Mouse (Mus musculus): Measurements from ENCODE around the gene Sox12. TPM values are rescaled to one million over a fixed set of nuclear protein-coding genes. Genes with fewer than 3 reads are reported as not detected.

Gene Sox12
- polyA plus RNA-seq, 1 experiment, result 12.1 TPM

GRCm38 (mm10) chr2:152399122-152399542 is 1.3 kb upstream of the Sox12 start:
- no peak overlapping the region for H3K27ac ChIP-seq (ENCODE audit: insufficient read depth, low read length)
- H3K4me1 ChIP-seq (ENCODE audit: control insufficient read depth, insufficient read depth, low read length), result 0 out of 2 replicates have a peak, but pooled peaks cover 8% of the 10 kb centered on the region
- no peaks in the 10 kb centered on the region for H3K27me3 ChIP-seq (ENCODE audit: control insufficient read depth, insufficient read depth, low read length)
- 12% methylated on average over 13 of the region's 13 CpGs for WGBS
- TF ChIP-seq POLR2A (IDR thresholded peaks at IDR 0.05; ENCODE audit: borderline replicate concordance, insufficient read depth, low read length) (no peak), CTCF (IDR thresholded peaks at IDR 0.05; ENCODE audit: borderline replicate concordance, insufficient read depth, low read depth, low read length) (no peak)
- H3K4me3 ChIP-seq (replicated peaks; ENCODE audit: insufficient read depth, low read depth, low read length), result peak overlapping the region; percentile 67
- no peak for DNase-seq

GRCm38 (mm10) chr2:152398691-152399090 is 828 bp upstream of the Sox12 start:
- no peak for TF ChIP-seq CTCF (IDR thresholded peaks at IDR 0.05; ENCODE audit: borderline replicate concordance, insufficient read depth, low read depth, low read length)
- TF ChIP-seq POLR2A (IDR thresholded peaks at IDR 0.05; ENCODE audit: borderline replicate concordance, insufficient read depth, low read length), result peak; percentile 16; the same call in 1 of the 2 replicates
- WGBS, result under 1% methylated on average over 38 of the region's 38 CpGs
- no peaks in the 10 kb centered on the region for H3K27me3 ChIP-seq (ENCODE audit: control insufficient read depth, insufficient read depth, low read length)
- peak; percentile 81 to 87 for DNase-seq
- peak overlapping the region; percentile 67 for H3K4me3 ChIP-seq (replicated peaks; ENCODE audit: insufficient read depth, low read depth, low read length)
- H3K27ac ChIP-seq (ENCODE audit: insufficient read depth, low read length), result peak overlapping the region; percentile 35; the same call in 1 of the 2 replicates
- 0 out of 2 replicates have a peak, but pooled peaks cover 8% of the 10 kb centered on the region for H3K4me1 ChIP-seq (ENCODE audit: control insufficient read depth, insufficient read depth, low read length)

- TF ChIP-seq POLR2A (IDR thresholded peaks at IDR 0.05; ENCODE audit: borderline replicate concordance, insufficient read depth, low read length), result no peak
- TF ChIP-seq CTCF (IDR thresholded peaks at IDR 0.05; ENCODE audit: borderline replicate concordance, insufficient read depth, low read depth, low read length), result no peak
- under 1% methylated on average over 76 of the region's 77 CpGs for WGBS
- 0 out of 2 replicates have a peak, but pooled peaks cover 8% of the 10 kb centered on the region for H3K4me1 ChIP-seq (ENCODE audit: control insufficient read depth, insufficient read depth, low read length)
Measured at GRCm38 (mm10) chr2:152397004-152397589, 766 bp downstream of the Sox12 start.

GRCm38 (mm10) chr2:152396110-152397003 is 1.5 kb downstream of the Sox12 start:
- H3K4me1 ChIP-seq (ENCODE audit: control insufficient read depth, insufficient read depth, low read length), result 0 out of 2 replicates have a peak, but pooled peaks cover 8% of the 10 kb centered on the region
- DNase-seq, result peak; percentile 58 to 65
- no peaks in the 10 kb centered on the region for H3K27me3 ChIP-seq (ENCODE audit: control insufficient read depth, insufficient read depth, low read length)
- TF ChIP-seq POLR2A (IDR thresholded peaks at IDR 0.05; ENCODE audit: borderline replicate concordance, insufficient read depth, low read length), result no peak
- no peak for TF ChIP-seq CTCF (IDR thresholded peaks at IDR 0.05; ENCODE audit: borderline replicate concordance, insufficient read depth, low read depth, low read length)
- 1% methylated on average over 44 of the region's 46 CpGs for WGBS
- peak overlapping the region; percentile 78 for H3K4me3 ChIP-seq (replicated peaks; ENCODE audit: insufficient read depth, low read depth, low read length)
- peak overlapping the region; percentile 19; the same call in 1 of the 2 replicates for H3K27ac ChIP-seq (ENCODE audit: insufficient read depth, low read length)

More at GRCm38 (mm10) chr2:152397004-152397589, 766 bp downstream of the Sox12 start:
- H3K4me3 ChIP-seq (replicated peaks; ENCODE audit: insufficient read depth, low read depth, low read length), result peak overlapping the region; percentile 78
- no peaks in the 10 kb centered on the region for H3K27me3 ChIP-seq (ENCODE audit: control insufficient read depth, insufficient read depth, low read length)
- DNase-seq, result peak; percentile 57 to 67
- H3K27ac ChIP-seq (ENCODE audit: insufficient read depth, low read length), result peak overlapping the region; percentile 71

- Histone ChIP-seq H3K27me3 (ENCODE audit: control insufficient read depth, insufficient read depth, low read length) (no peaks in the 10 kb centered on the region), H3K27ac (ENCODE audit: insufficient read depth, low read length) (no peak overlapping the region), H3K4me1 (ENCODE audit: control insufficient read depth, insufficient read depth, low read length) (0 out of 2 replicates have a peak, but pooled peaks cover 8% of the 10 kb centered on the region), H3K4me3 (replicated peaks; ENCODE audit: insufficient read depth, low read depth, low read length) (peak overlapping the region; percentile 78)
- no peak for DNase-seq
- 32% methylated on average over 13 of the region's 13 CpGs for WGBS
- TF ChIP-seq POLR2A (IDR thresholded peaks at IDR 0.05; ENCODE audit: borderline replicate concordance, insufficient read depth, low read length) (no peak), CTCF (IDR thresholded peaks at IDR 0.05; ENCODE audit: borderline replicate concordance, insufficient read depth, low read depth, low read length) (no peak)
Measured at GRCm38 (mm10) chr2:152395271-152395920, 2.5 kb downstream of the Sox12 start.

- Histone ChIP-seq H3K27me3 (ENCODE audit: control insufficient read depth, insufficient read depth, low read length) (no peaks in the 10 kb centered on the region), H3K27ac (ENCODE audit: insufficient read depth, low read length) (no peak overlapping the region), H3K4me3 (replicated peaks; ENCODE audit: insufficient read depth, low read depth, low read length) (no peak overlapping the region), H3K4me1 (ENCODE audit: control insufficient read depth, insufficient read depth, low read length) (0 out of 2 replicates have a peak, but pooled peaks cover 8% of the 10 kb centered on the region)
- no peak for DNase-seq
- 54% methylated on average over 9 of the region's 9 CpGs for WGBS
- TF ChIP-seq CTCF (IDR thresholded peaks at IDR 0.05; ENCODE audit: borderline replicate concordance, insufficient read depth, low read depth, low read length), result no peak
- no peak for TF ChIP-seq POLR2A (IDR thresholded peaks at IDR 0.05; ENCODE audit: borderline replicate concordance, insufficient read depth, low read length)
Measured at GRCm38 (mm10) chr2:152393225-152394017, 4.4 kb downstream of the Sox12 start.

Data from cerebellum, adult 2 months (tissue).